Mouse (Mus musculus) kidney, postnatal 10 days (tissue): ENCODE results near the gene Kdm5b.
"Not testable (repeated sequence)": the region's sequence is repeated elsewhere in the genome, so short reads cannot be mapped to it uniquely, and the experiment has no call there.

Source experiments
- DNase-seq: peaks from one replicate; pipeline ENCODE4 v3.0.0; 2021; ENCODE audit warnings: mixed read lengths

Kdm5b gene

DNA sequence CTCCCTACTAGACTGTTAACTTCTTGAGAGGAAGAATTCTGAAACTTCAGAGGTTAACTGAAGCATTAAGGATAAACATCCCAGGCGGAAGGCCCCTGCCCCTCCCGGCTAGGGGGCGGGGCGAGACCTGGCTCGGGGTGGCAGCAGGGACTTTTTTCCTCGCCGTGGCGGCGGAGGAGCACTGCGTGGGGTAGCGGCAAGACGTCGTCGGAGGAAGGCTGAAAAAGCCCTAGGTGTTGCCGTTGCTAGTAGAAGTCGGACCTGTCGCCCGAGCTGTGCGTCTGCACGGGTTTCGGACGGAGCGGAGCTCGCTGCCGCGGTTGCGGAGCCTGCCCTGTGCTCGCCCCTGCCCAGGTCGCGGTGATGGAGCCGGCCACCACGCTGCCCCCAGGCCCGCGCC, at the start of gene Kdm5b:
Gene Kdm5b (plus strand): TSS at position 196 of the 400 bp plus-strand sequence.
- peak; percentile 95 for DNase-seq

DNA sequence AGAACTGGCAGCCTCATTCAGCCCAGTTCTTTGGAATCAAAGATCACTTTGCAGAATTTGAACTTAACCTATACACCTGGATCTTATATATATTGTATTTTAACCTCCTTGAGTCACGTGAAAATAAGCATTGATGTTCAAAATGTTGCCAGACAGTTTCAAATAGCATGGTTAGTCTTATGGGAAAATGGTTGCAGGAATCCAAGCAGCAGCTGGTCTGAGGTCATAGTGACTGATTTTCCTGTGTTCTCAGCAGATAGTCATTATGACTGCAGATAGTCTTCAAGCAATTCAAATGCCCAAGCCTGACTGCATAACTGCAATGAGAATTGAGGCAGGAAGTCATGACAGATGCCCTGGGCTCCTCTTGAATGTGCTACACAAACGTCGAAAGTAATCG, 47.8 kb upstream of the Kdm5b start:
- DNase-seq = no peak

DNA sequence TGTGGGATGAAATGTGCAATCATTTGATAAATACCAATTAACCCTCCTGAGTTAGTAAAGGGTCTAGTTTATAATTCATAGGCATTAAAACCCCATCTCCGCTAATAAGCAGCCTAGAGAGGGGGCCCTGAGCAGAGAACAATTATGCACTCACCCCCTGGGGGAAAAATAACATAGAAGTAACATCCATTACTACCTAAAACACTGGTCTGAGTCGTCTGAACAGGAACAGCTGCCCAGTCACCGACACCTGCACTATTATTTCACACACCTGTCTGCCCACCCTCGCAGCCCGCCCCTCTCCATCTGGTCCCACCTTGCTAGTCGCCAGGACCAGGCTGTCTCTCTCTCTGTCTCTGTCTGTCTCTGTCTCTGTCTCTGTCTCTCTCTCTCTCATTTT, 47.4 kb upstream of the Kdm5b start:
- DNase-seq = no peak

DNA sequence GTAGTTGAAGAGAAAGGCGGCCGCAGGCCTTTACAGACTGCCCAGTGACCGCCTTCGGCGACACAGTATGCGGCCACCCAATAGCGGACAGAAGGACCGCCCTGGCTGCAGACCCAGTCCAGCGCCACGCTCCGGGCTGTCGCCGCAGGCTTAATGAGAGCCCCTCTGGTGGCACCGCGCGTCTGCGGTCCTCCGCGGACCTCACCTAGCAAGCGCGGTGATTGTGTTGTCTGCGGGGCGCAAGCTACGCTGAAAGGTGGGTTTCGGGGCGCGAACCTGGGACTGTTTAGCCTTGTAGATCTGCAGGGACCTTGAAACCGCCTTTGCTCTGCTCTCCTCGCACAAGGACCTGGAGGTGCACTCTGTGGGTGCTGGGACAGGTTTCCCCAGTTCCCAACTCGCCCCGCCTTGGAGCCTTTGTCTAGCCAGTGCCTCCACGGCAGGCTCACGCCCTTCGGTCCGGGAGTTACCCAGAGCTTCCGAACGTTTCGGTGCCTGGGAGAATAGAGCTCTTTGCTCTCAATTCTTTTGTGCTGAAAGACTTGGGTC, 46.6 kb upstream of the Kdm5b start:
- DNase-seq = peak; percentile 54

DNA sequence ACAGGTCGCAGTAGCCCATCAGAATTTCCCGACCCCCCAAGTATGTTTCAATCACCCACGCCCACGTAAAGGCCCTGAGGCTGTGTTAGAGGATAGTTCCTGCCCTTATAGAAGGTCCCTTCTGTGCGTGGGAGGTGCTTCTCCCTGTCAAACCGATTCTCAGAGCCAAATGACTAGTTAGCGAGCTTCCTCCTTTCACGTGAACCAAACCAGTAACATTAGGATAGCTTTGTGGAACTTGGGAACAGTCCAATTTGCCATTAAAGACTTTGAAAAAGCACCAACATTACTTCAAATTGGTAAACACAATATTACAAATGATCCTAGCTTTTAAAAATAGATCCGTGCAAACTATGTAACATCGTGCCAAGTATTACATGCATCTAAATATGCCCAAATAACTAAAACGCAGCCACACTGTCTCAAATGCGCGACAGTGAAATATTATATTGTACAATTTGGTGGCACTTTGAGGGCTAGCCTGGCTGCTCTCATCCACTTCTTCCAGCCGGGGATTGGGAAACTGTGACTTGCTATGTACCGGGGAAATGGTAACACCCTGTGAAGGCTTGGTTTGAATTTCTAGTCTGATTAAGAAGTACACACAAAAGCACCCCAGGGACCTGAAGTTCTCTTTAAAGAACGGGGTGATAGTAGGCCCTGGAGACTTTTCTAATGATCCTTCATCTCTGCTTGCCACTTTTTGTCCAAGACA, 45.9 kb upstream of the Kdm5b start:
- no peak for DNase-seq

DNA sequence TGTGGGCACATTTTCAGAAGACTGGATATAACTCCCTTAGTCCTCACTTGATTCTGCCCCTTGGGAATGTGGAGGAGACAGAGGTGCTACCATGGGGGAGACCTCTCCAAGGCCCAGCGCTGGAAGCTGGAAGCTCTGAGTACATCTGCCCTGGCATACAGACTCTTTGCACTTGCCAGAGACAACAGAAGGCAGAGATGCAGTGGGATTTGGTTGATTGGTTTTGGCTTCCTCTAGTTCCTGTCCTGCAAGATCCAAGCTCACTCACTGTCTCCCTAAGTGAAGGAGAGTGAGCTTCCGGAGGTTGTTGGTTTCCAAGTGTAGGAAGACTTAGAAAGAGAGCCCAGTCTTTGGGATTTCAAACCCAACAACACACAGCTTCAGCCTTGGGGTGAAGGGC, 44.1 kb upstream of the Kdm5b start:
- DNase-seq = no peak

DNA sequence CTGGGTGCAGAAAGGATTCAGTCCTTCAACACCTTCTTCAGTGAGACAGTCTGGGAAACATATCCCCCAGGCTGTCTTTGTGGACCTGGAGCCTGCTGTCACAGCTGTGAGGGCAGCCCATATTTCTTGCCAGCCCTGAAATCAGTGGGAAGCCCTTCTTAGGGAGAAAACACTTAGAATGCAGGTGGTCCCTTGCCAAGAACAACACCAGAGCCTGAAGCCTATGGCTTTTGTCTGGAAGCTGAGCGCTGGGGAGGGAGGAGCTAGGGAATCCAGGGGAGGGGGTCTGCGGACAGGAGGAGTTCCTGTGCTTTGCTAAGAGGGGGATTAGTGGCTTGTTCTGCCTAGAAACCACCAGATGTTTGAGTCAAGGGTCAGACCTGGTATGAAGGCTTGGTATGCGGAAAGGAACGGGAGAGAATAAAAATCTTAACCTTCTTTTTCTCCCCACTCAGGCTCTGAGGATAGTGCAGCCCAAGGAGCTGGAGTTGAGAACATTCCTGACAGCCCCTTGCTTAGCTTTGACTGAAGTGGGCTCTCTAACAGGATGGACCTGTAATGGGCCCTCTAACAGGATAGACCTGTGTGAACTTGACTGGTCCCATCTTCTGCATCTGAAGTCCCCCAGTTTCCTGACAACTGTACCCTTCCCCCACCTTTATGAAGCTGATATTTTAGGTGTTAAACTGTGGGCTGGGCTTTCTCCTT, 43.3 kb upstream of the Kdm5b start:
- DNase-seq = peak; percentile 76

DNA sequence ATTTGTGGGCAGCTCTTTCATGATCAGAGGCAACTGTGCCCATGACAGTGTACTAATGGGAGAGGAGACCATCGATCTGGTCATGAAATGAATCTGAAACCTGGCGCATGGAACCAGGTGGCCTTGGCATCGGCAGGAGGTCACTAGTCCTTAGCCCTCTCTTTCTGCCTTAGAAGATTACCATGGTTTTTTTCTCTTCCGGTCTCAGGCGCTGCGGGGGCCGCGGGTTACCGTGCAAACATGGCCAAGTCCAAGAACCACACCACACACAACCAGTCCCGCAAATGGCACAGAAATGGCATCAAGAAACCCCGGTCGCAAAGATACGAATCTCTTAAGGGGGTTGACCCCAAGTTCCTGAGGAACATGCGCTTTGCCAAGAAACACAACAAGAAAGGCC, 42.1 kb upstream of the Kdm5b start:
- not testable (repeated sequence) for DNase-seq

DNA sequence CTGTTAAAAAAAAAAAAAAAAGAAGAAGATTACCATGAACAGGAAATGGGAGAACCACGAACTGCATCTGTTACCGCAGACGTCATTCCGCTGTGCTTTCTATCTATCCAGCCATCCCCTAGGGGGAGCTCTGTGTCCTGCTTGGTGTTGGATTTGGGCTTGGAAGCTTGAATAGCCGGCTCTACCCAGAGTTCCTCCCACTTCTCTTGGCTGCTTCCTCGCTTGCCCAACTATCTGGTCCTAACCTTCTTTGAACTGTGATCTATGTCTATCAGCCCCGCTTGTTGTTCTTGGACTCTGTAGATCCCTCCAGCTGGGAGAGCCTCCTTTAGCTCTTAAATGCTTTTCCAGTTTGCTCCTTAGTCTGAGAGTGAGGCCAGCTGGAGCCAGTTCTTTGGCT, 41.3 kb upstream of the Kdm5b start:
- DNase-seq = peak; percentile 93

DNA sequence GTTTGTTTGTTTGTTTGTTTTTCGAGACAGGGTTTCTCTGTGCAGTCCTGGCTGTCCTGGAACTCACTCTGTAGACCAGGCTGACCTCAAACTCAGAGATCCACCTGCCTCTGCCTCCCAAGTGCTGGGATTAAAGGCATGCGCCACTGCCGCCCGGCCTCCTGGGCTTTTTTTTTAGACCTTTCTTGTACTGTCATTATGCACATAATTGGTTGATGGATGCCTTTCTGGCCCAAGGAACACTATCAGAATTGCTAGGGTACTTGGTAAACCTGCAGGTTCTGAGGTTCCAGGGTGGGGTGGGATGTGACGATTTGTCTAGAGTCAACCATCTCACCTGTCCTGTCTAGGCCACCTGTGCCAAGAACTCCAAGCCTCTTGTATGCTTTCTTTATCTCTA, 40.8 kb upstream of the Kdm5b start:
- DNase-seq = not testable (repeated sequence)

DNA sequence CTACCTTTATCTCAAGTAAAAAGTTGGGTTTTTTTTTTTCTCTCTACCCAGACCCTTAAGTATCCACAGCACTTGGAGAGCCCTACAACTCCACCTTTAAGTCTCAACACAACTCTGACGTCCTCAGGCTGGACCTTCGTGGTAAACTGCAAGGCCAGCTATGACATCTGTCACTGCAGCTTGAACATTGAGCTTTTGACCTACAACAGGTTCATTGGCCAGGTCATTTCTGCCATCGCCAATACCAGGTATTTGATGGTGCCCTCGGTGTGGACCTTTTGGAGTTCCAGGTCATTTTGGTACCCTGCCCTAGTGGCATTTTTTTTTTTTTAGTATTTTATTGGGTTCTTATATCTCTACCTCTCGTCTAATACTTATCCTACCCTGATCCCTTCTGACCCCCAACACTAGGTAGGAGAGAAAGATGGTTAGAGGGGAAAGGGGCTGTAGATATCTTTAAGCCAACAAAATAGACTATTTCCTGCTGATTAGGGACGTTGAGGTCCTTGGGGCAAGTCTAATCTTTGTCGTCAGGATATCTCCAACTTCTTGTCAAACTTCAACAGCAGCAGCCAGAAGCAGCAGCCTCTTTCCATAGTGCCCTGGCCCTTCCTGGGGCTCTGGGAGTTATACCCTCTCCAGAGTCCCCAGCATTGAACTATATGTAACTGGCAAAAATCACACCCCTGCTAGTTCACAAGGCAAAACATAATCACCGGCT, 39.8 kb upstream of the Kdm5b start:
- no peak for DNase-seq

DNA sequence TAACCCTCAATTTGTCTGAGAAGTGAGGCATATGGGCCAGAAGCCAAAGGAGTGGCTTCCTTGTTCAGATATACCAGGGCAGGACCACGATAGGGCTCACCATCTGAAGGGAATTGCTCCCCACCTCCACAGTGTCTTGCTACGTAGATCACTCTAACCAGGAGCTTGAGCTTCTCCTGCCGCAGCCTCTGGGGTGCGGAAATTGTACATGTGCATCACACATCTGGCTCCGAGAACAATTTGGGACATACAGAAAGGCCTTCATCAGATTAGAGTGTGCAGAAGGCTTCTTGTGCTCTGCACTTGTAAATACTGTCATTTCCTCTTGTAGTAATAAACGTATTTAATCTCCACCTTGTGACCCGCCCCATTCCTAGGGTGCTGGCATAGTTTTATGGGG, 38.8 kb upstream of the Kdm5b start:
- no peak for DNase-seq

DNA sequence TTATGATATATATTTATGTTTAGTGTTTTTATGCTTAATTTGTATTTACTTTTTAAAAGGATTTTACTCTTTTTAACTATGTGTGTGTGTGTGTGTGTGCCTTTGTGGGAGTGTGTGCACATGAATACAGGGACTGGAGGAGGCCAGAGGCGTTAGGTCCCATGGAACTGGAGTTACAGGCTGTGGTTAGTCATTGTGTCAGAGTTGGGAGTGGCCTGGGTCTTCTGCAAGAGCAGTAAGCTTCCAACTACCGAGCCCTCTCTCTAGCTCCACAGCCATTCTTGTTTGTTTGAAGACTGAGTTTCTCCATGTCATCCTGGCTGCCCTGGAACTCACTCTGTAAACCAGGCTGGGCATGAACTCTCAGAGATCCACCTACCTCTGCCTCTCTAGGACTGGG, 37.6 kb upstream of the Kdm5b start:
- DNase-seq = no peak

DNA sequence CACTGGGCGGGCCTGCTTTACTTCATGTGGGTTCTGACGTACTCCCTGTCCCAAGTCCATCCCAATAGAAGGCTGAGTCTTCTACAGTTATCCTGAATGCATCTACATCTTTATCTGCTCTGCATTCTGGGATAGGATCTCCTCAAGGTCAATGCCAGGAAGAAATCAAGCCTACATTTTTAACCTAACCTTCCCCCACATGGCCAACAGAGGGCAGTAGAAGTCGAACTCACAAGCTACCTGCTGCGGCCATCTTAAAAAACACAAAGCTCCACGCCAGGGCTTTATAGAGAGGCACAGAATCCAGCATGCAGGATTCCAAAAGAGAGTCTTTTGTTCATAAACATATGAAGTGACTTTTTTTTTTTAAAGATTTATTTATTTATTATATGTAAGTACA, 35.5 kb upstream of the Kdm5b start:
- no peak for DNase-seq

DNA sequence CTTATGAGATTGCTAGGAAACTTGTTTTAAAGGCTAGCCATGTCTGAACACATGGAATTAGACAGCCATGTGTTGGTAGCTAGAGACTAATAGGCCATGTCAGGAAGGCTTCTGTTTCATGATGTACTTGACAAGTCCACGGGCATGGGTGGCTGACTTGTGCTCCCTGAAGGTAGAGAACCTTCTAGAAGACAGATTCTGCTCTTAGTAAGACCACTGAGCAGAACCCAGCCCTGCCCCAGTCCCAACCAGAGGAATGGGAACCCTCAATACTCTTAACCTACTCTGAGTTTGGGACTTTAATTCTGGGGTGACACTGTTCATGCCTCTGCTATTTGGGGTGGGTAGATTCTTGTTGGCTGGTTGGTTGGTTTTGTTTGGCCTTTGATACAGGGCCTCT, 35.0 kb upstream of the Kdm5b start:
- no peak for DNase-seq

DNA sequence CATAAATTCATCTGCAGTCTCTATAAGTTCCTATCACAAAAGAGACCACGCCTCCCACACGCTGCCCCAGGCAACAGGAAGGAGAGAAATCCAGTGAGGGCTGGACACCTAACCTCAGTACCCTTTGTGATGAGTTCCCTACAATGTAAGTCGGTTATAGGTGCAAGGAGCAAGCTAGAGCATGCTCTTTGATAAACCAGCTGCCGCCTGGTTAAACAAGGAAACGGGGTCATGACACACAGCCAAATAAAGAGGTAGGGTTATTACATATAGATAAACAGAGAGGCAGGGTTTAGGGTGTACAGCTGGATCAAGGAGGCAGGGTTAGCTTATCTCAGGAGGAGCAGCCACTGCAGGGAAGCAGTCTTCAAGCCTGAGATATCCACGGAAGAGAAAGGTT, 33.2 kb upstream of the Kdm5b start:
- no peak for DNase-seq

DNA sequence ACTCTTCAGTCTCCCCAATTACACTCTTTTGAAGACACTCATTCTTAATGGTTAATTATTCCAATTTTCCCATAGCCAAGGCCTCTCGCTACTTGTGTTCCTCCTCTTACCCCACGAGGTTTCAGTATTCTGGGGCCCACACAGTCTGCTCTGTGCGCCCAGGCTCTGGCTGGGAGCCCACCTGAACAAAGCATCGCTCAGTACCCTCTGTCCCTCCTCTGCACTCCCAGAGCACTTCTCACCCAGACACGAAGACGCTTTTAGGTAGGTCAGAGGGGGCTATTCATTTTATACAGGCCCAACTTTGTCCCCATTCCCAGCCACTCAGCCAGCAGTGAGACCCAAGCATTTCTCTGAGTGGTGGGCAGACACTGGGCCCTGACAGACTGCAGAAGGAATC, 29.4 kb upstream of the Kdm5b start:
- no peak for DNase-seq

DNA sequence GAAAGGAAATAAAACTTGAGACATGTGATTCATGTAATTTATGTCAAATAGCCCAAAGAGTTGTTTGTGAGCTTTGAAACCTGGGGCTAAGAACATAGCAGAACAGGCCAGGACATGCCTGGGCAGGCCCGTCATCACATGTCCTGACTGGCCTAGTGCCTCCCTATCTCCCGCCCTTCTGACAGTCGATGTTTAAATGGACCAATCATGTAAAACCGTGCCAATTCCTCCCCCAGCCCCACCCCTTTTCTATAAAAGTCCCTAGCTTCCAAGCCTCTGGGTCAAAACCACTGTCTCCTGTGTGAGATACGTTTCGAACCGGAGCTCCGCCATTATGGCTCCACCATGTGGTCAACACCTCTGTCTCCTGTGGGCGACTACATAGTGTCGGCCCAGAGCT, 26.3 kb upstream of the Kdm5b start:
- not testable (repeated sequence) for DNase-seq

DNA sequence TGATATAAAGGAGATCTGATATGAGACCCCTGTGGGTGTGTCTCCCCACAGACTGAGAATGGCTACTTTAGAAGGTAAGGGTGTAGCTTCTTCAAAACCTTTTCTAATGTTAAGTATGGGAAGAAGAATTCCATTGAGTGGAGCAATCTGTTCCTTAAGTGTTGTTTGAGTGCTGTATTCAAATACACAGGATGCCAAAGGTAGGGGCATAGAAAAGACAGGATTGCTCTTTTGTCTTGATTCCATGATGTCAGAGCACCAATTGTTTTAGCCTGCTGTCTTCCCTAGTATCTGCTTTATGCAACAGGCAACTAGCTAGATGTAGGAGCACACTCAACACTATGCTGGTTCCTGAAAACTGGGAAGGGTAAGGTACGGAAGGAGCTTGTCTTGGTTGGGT, 24.9 kb upstream of the Kdm5b start:
- DNase-seq = no peak

DNA sequence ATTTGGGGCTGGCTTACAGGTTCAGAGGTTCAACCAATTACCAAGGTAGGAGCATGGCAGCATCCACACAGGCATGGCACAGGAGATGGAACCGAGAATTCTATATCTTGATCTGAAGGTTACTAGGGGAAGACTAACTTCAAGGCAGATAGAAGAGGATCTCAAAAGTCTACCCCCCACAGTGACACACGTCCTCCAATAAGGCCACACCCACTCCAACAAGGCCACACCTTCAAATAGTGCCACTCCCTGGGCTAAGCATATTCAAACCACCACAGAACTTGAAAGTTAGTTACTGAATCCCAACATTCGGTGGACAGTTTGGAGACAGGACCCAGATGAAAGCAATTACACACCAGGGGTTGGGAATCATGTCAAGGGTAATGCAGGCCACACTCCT, 24.5 kb upstream of the Kdm5b start:
- no peak for DNase-seq

DNA sequence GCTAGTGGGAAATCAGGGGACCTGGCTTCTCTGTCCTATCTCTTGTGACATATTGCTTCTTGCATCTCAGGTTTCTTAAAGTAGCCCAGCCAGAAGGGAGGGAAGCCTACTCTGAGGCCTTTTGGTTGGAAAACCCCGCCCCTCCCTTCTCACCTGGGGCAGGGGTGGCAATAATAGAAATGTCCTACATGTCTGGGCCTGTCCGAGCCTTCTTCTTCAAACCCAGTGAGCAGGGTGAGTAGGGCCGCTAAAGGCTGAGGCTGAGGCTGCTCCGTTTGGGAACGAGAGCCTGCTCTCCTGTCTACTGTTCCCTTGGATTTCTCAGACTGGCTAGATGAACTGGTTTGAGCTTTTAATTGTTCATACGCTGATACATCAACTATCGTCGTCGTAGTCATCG, 19.4 kb upstream of the Kdm5b start:
- DNase-seq = no peak

DNA sequence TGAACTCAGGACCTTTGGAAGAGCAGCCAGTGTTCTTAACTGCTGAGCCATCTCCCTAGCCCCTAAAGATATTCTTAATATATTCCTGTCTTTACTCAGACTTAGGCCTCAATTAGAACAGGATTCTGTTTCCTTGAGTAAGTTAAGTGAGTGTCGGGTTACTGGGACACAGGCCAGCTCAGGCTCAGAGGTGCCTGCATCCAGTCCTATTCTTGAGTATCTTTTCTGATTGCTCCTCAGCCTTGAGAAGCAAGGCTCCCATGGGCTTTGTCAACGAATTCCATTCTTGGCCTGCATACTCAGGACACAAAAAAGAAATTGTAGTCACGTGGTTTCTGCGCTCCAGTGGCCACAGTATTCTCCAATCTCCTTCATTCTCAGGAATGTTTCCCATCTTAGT, 11.7 kb upstream of the Kdm5b start:
- peak; percentile 25 for DNase-seq

DNA sequence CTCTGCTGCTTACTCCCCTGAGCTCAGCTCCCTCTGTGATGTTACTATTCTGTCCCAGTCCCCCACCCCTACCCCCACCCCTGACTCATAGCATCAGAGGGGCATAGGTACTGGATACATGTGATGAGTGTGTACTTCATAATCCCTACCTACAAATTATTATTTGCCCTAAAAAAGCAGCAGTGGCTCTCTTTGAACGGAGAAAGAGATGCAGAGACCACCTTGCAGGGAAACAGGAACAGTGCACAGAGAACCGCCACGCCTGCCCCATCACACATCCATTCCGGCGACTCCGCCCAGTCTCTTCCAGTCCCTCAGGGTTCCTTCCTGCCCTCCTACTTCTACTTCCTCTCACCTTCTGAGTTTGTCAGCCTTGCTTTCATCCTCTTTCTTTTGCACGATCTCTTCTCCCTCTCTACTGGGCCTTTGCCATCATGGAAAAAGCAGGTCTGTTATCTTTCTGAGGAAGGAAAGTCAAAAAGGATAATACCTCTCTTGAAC, 10.3 kb upstream of the Kdm5b start, which contains the start of gene Mgat4e:
Gene Mgat4e (minus strand): TSS at position 51 of the 501 bp plus-strand sequence.
- no peak for DNase-seq

DNA sequence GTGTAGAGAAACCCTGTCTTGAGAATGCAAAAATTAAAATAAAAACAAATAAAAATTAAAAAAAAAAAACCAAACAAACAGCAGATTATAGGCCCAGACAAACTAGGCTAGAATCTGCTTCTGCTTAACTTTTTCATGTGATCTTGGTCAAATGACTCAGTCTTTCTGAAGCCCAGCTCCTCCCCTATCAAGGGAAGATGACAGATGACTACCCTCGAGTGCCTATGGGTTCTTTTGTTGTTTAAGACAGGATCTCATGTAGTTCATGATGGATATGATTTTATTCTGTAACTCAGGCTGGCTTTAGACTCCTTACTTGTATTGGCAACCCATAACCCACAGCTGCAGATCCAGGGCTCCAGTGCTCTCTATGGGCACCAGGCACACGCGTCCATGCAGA, 8.1 kb upstream of the Kdm5b start:
- no peak for DNase-seq
